Mouse (Mus musculus): ENCODE results near the gene Card14. TPM values are rescaled to one million over a fixed set of nuclear protein-coding genes. Genes with fewer than 3 reads are reported as not detected.

The Card14 gene
- polyA plus RNA-seq, 1 experiment from 2014 or later = 5.3 TPM

- 5% methylated on average over 5 of the region's 5 CpGs for WGBS
- H3K9ac ChIP-seq = no peak overlapping the region
- H3K4me3 ChIP-seq = no peak overlapping the region
- no peak overlapping the region for H3K27ac ChIP-seq
- H3K9me3 ChIP-seq = no peaks in the 10 kb centered on the region
- H3K36me3 ChIP-seq = no peaks in the 10 kb centered on the region
- no peak for ATAC-seq (ENCODE audit: insufficient number of reproducible peaks, low FRiP score, low TSS enrichment, low read depth)
- no peaks in the 10 kb centered on the region for H3K27me3 ChIP-seq
- no peak overlapping the region for H3K4me2 ChIP-seq
- 0 out of 2 replicates have a peak, but pooled peaks cover 3% of the 10 kb centered on the region for H3K4me1 ChIP-seq
Observed at GRCm38 (mm10) chr11:119339637-119340036, 32.1 kb downstream of the Card14 start.

- H3K9ac ChIP-seq = no peak overlapping the region
- no peak for ATAC-seq (ENCODE audit: insufficient number of reproducible peaks, low FRiP score, low TSS enrichment, low read depth)
Observed at GRCm38 (mm10) chr11:119344178-119344577, 36.6 kb downstream of the Card14 start.

GRCm38 (mm10) chr11:119344865-119345264, 37.3 kb downstream of the Card14 start:
- ATAC-seq (ENCODE audit: insufficient number of reproducible peaks, low FRiP score, low TSS enrichment, low read depth) = no peak
- Histone ChIP-seq H3K9me3 (no peaks in the 10 kb centered on the region), H3K4me3 (no peak overlapping the region), H3K4me2 (no peak overlapping the region), H3K27ac (no peak overlapping the region), H3K9ac (no peak overlapping the region), H3K27me3 (no peaks in the 10 kb centered on the region), H3K4me1 (no peaks in the 10 kb centered on the region), H3K36me3 (peaks cover 2% of the 10 kb centered on the region; the same call in 1 of the 2 replicates)
- WGBS = 61% methylated on average over 6 of the region's 6 CpGs

More at GRCm38 (mm10) chr11:119344178-119344577, 36.6 kb downstream of the Card14 start:
- Histone ChIP-seq H3K36me3 (no peaks in the 10 kb centered on the region; the same call in 1 of the 2 replicates), H3K4me1 (no peaks in the 10 kb centered on the region), H3K4me3 (no peak overlapping the region), H3K27me3 (no peaks in the 10 kb centered on the region), H3K4me2 (no peak overlapping the region), H3K27ac (no peak overlapping the region), H3K9me3 (no peaks in the 10 kb centered on the region)
- WGBS = 89% methylated on average over 8 of the region's 8 CpGs

GRCm38 (mm10) chr11:119347125-119347524, 39.6 kb downstream of the Card14 start:
- no peak overlapping the region for H3K4me3 ChIP-seq
- no peak overlapping the region for H3K4me2 ChIP-seq
- no peaks in the 10 kb centered on the region for H3K9me3 ChIP-seq
- peaks cover 2% of the 10 kb centered on the region; the same call in 1 of the 2 replicates for H3K36me3 ChIP-seq
- no peak overlapping the region for H3K27ac ChIP-seq
- no peak overlapping the region for H3K9ac ChIP-seq
- 89% methylated on average over 4 of the region's 4 CpGs for WGBS
- ATAC-seq (ENCODE audit: insufficient number of reproducible peaks, low FRiP score, low TSS enrichment, low read depth) = no peak
- H3K4me1 ChIP-seq = no peaks in the 10 kb centered on the region
- no peaks in the 10 kb centered on the region for H3K27me3 ChIP-seq

GRCm38 (mm10) chr11:119352113-119352512, 44.5 kb downstream of the Card14 start:
- no peak overlapping the region for H3K4me3 ChIP-seq
- no peak overlapping the region for H3K27ac ChIP-seq
- H3K4me2 ChIP-seq = no peak overlapping the region
- H3K36me3 ChIP-seq = peaks cover 2% of the 10 kb centered on the region; the same call in 1 of the 2 replicates
- H3K4me1 ChIP-seq = peaks cover 19% of the 10 kb centered on the region
- H3K27me3 ChIP-seq = no peaks in the 10 kb centered on the region
- H3K9ac ChIP-seq = no peak overlapping the region
- ATAC-seq (ENCODE audit: insufficient number of reproducible peaks, low FRiP score, low TSS enrichment, low read depth) = no peak
- 74% methylated on average over 7 of the region's 7 CpGs for WGBS
- H3K9me3 ChIP-seq = no peaks in the 10 kb centered on the region

GRCm38 (mm10) chr11:119353946-119354345, 46.4 kb downstream of the Card14 start:
- Histone ChIP-seq H3K4me2 (no peak overlapping the region), H3K4me1 (peaks cover 19% of the 10 kb centered on the region), H3K4me3 (no peak overlapping the region), H3K27ac (no peak overlapping the region), H3K9ac (no peak overlapping the region), H3K9me3 (no peaks in the 10 kb centered on the region), H3K27me3 (no peaks in the 10 kb centered on the region), H3K36me3 (0 out of 2 replicates have a peak, but pooled peaks cover 9% of the 10 kb centered on the region)
- 78% methylated on average over 4 of the region's 4 CpGs for WGBS
- no peak for ATAC-seq (ENCODE audit: insufficient number of reproducible peaks, low FRiP score, low TSS enrichment, low read depth)

GRCm38 (mm10) chr11:119354798-119355442, 47.4 kb downstream of the Card14 start:
- peak overlapping the region; percentile 60 for H3K4me3 ChIP-seq
- H3K36me3 ChIP-seq = peaks cover 14% of the 10 kb centered on the region; the same call in 1 of the 2 replicates
- H3K9ac ChIP-seq = peak overlapping the region; percentile 72
- peak overlapping the region; percentile 57 for H3K27ac ChIP-seq
- H3K9me3 ChIP-seq = no peaks in the 10 kb centered on the region
- peak overlapping the region; percentile 91 for H3K4me2 ChIP-seq
- peaks cover 19% of the 10 kb centered on the region for H3K4me1 ChIP-seq
- H3K27me3 ChIP-seq = no peaks in the 10 kb centered on the region
- no peak for ATAC-seq (ENCODE audit: insufficient number of reproducible peaks, low FRiP score, low TSS enrichment, low read depth)
- WGBS = 5% methylated on average over 23 of the region's 23 CpGs

GRCm38 (mm10) chr11:119355443-119356385, 48.1 kb downstream of the Card14 start, which contains the start of the genes Sgsh and Slc26a11:
Gene Sgsh, minus strand, starts transcription at chr11:119355536.
Gene Slc26a11, plus strand, starts transcription at chr11:119355557.
- H3K4me3 ChIP-seq = peak within 1 kb of the TSS; percentile 60
- H3K27me3 ChIP-seq = no peaks in the 10 kb centered on the region
- H3K36me3 ChIP-seq = peaks cover 18% of the 10 kb centered on the region; the same call in 1 of the 2 replicates
- H3K9ac ChIP-seq = peak within 1 kb of the TSS; percentile 72
- under 1% methylated on average over 39 of the region's 40 CpGs for WGBS
- H3K4me2 ChIP-seq = peak within 1 kb of the TSS; percentile 91
- peak; percentile 90 for ATAC-seq (ENCODE audit: insufficient number of reproducible peaks, low FRiP score, low TSS enrichment, low read depth)
- H3K4me1 ChIP-seq = peaks cover 19% of the 10 kb centered on the region
- peak within 1 kb of the TSS; percentile 68 for H3K27ac ChIP-seq
- H3K9me3 ChIP-seq = no peaks in the 10 kb centered on the region

GRCm38 (mm10) chr11:119359089-119359488, 51.5 kb downstream of the Card14 start:
- Histone ChIP-seq H3K4me1 (peaks cover 19% of the 10 kb centered on the region), H3K4me3 (no peak overlapping the region), H3K9ac (no peak overlapping the region), H3K36me3 (peaks cover 36% of the 10 kb centered on the region), H3K27ac (no peak overlapping the region), H3K4me2 (no peak overlapping the region), H3K27me3 (no peaks in the 10 kb centered on the region), H3K9me3 (no peaks in the 10 kb centered on the region)
- no peak for ATAC-seq (ENCODE audit: insufficient number of reproducible peaks, low FRiP score, low TSS enrichment, low read depth)
- WGBS = 86% methylated on average over 10 of the region's 10 CpGs

GRCm38 (mm10) chr11:119362769-119363533, 55.4 kb downstream of the Card14 start:
- no peak overlapping the region for H3K4me2 ChIP-seq
- no peak overlapping the region for H3K27ac ChIP-seq
- H3K9me3 ChIP-seq = peaks cover 3% of the 10 kb centered on the region; the same call in 1 of the 2 replicates
- ATAC-seq (ENCODE audit: insufficient number of reproducible peaks, low FRiP score, low TSS enrichment, low read depth) = no peak
- WGBS = 40% methylated on average over 11 of the region's 11 CpGs
- no peaks in the 10 kb centered on the region for H3K27me3 ChIP-seq
- peaks cover 41% of the 10 kb centered on the region for H3K36me3 ChIP-seq
- H3K4me3 ChIP-seq = no peak overlapping the region
- H3K9ac ChIP-seq = no peak overlapping the region
- no peaks in the 10 kb centered on the region; the same call in 1 of the 2 replicates for H3K4me1 ChIP-seq

- H3K4me2 ChIP-seq = no peak overlapping the region
Observed at GRCm38 (mm10) chr11:119363534-119364145, 56.1 kb downstream of the Card14 start.

More at GRCm38 (mm10) chr11:119363534-119364145, 56.1 kb downstream of the Card14 start:
- no peak overlapping the region for H3K27ac ChIP-seq
- peaks cover 3% of the 10 kb centered on the region; the same call in 1 of the 2 replicates for H3K9me3 ChIP-seq
- WGBS = 36% methylated on average over 11 of the region's 11 CpGs
- H3K9ac ChIP-seq = no peak overlapping the region
- H3K4me3 ChIP-seq = no peak overlapping the region
- peaks cover 41% of the 10 kb centered on the region for H3K36me3 ChIP-seq
- no peaks in the 10 kb centered on the region; the same call in 1 of the 2 replicates for H3K4me1 ChIP-seq
- ATAC-seq (ENCODE audit: insufficient number of reproducible peaks, low FRiP score, low TSS enrichment, low read depth) = peak; percentile 68; the same call in 1 of the 2 replicates
- H3K27me3 ChIP-seq = no peaks in the 10 kb centered on the region

All from limb, embryonic 15.5 days (tissue).